Mouse (Mus musculus) E14TG2a.4 (cell line): ENCODE measurements at regions not wholly inside any gene's neighbourhood (a gene's known extent, or its start where the extent isn't known, plus 50 kb on each side); places are given as distances from the start of the nearest gene placed in this dataset.

Source experiments
- CTCF ChIP-seq: conservative IDR thresholded peaks from 2 replicates; pipeline ENCODE4 v1.5.1; 2014; ENCODE audit warnings: low read length
- NANOG ChIP-seq: IDR thresholded peaks from 2 replicates; pipeline ENCODE4 v1.6.1; 2014; ENCODE audit warnings: borderline replicate concordance, low read length, mixed read lengths
- POU5F1 ChIP-seq: IDR thresholded peaks from 2 replicates; pipeline ENCODE4 v1.6.1; 2014; ENCODE audit warnings: low read length, borderline replicate concordance

- TF ChIP-seq CTCF = no peak
- TF ChIP-seq NANOG = no peak
- TF ChIP-seq POU5F1 = no peak
Measured at GRCm38 (mm10) chr11:31787376-31787775, 84.6 kb upstream of the Cpeb4 start.
